Mouse (Mus musculus): ENCODE data around the gene Alox15.

Alox15 gene

GRCm38 (mm10) chr11:70322528-70322927 is 29.3 kb downstream of the Alox15 start, which contains the start of gene Alox12e:
Alox12e (minus strand) TSS chr11:70322628.
- no peak for TF ChIP-seq GATA4 (IDR thresholded peaks at IDR 0.05; ENCODE audit: insufficient replicate concordance, low read length)

- no peak for TF ChIP-seq GATA4 (IDR thresholded peaks at IDR 0.05; ENCODE audit: insufficient replicate concordance, low read length)
These were observed 30.2 kb downstream of the Alox15 start for GRCm38 (mm10) chr11:70321664-70322063.

GRCm38 (mm10) chr11:70319614-70320013 is 32.2 kb downstream of the Alox15 start:
- TF ChIP-seq GATA4 (IDR thresholded peaks at IDR 0.05; ENCODE audit: insufficient replicate concordance, low read length), result no peak

- no peak for TF ChIP-seq GATA4 (IDR thresholded peaks at IDR 0.05; ENCODE audit: insufficient replicate concordance, low read length)
These were observed 38.0 kb downstream of the Alox15 start for GRCm38 (mm10) chr11:70313833-70314232.

GRCm38 (mm10) chr11:70309341-70309740 is 42.5 kb downstream of the Alox15 start:
- TF ChIP-seq GATA4 (IDR thresholded peaks at IDR 0.05; ENCODE audit: insufficient replicate concordance, low read length), result no peak

- no peak for TF ChIP-seq GATA4 (IDR thresholded peaks at IDR 0.05; ENCODE audit: insufficient replicate concordance, low read length)
These were observed 43.5 kb downstream of the Alox15 start for GRCm38 (mm10) chr11:70308296-70308695.

- peak; percentile 88; the same call in 1 of the 2 replicates for TF ChIP-seq GATA4 (IDR thresholded peaks at IDR 0.05; ENCODE audit: insufficient replicate concordance, low read length)
These were observed 45.7 kb downstream of the Alox15 start for GRCm38 (mm10) chr11:70306159-70306558.

GRCm38 (mm10) chr11:70302293-70302692 is 49.5 kb downstream of the Alox15 start:
- peak; percentile 96 for TF ChIP-seq GATA4 (IDR thresholded peaks at IDR 0.05; ENCODE audit: insufficient replicate concordance, low read length)

GRCm38 (mm10) chr11:70297836-70298454 is 53.9 kb downstream of the Alox15 start:
- peak; percentile 44; the same call in 1 of the 2 replicates for TF ChIP-seq GATA4 (IDR thresholded peaks at IDR 0.05; ENCODE audit: insufficient replicate concordance, low read length)

- TF ChIP-seq GATA4 (IDR thresholded peaks at IDR 0.05; ENCODE audit: insufficient replicate concordance, low read length), result no peak
These were observed 54.4 kb downstream of the Alox15 start for GRCm38 (mm10) chr11:70297405-70297804.

Data from liver, adult (tissue).